In the genomic region with DNA sequence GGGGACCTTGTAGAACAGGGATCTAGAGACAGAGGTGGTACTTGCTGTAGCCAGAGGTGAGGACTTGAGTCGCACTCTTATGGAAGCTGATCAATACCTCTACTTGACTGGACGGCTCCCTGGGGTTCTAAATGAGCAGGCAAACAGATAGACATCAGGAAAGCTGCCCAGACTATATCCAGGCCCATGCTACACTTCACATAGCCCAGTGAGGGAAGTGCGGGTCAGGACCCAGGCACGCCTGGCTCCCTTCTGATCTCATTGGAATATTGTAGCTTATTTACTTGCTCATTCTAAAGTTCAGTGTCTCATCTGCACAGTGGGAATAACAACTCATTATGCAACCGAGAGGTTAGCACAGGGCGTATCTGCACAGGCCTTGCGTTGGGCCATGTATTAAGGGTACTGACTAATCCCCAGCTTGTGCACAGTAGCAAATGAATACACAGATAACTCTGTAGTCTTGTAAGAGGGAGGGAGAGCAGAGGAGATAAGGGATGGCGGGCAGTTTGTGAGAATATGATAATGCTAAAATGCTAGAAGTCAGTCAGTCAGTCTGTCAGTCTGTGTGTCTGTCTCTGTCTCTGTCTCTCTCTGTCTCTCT, we compare ENCODE assay signal across 13 mouse cellular contexts.
A peak's percentile ranks its signal among the peaks of the same experiment; 100 is the strongest.
DNase-seq lines count a peak whose midpoint lies in the region; ATAC-seq and TF ChIP-seq lines count a peak whose summit lies in the region.
"Had no signal": no experiment of that assay in that cellular context is flagged by ENCODE, and none has a peak within 500 bp of the region (broad histone marks: within the 10 kb centered on the region; RNA-seq: fewer than 3 reads in every experiment).

No protein-coding gene starts in this region.

- peaks cover 2% of the 10 kb centered on the region; the same call in 1 of the 2 replicates for H3K36me3 ChIP-seq in erythroblast, embryonic 14.5 days (ENCODE audit: control insufficient read depth)
- no peaks in the 10 kb centered on the region for H3K36me3 ChIP-seq in liver, embryonic 13.5 days
- no peaks in the 10 kb centered on the region for H3K36me3 ChIP-seq in stomach, postnatal 0 days (ENCODE audit: control insufficient read depth, insufficient read depth, low read length)

- peak overlapping the region; percentile 62 for H3K4me2 ChIP-seq in liver, embryonic 13.5 days
- no peak overlapping the region for H3K4me2 ChIP-seq in stomach, postnatal 0 days (replicated peaks; ENCODE audit: low read depth)

- H3K27ac ChIP-seq in liver, embryonic 13.5 days = peak overlapping the region; percentile 97
- no peak overlapping the region for H3K27ac ChIP-seq in stomach, postnatal 0 days (replicated peaks)
- H3K27ac ChIP-seq: gastrocnemius, adult 2 months had no signal

- peaks cover 69% of the 10 kb centered on the region for H3K4me1 ChIP-seq in erythroblast, embryonic 14.5 days (ENCODE audit: control insufficient read depth)
- peaks cover 66% of the 10 kb centered on the region for H3K4me1 ChIP-seq in liver, embryonic 13.5 days (replicated peaks)
- H3K4me1 ChIP-seq in stomach, postnatal 0 days (replicated peaks; ENCODE audit: control insufficient read depth, insufficient read depth) = no peaks in the 10 kb centered on the region

- peaks cover 6% of the 10 kb centered on the region for H3K9me3 ChIP-seq in erythroblast, embryonic 14.5 days (ENCODE audit: control insufficient read depth, low read length)
- no peaks in the 10 kb centered on the region for H3K9me3 ChIP-seq in liver, embryonic 13.5 days (replicated peaks)
- no peaks in the 10 kb centered on the region for H3K9me3 ChIP-seq in stomach, postnatal 0 days (ENCODE audit: control insufficient read depth, low read length)

- TF ChIP-seq EP300 in stomach, postnatal 0 days (optimal IDR thresholded peaks at IDR 0.05) = no peak

- WGBS in liver, embryonic 13.5 days (ENCODE audit: insufficient replicate concordance) = 21% methylated on average over 8 of the region's 8 CpGs
- WGBS in stomach, postnatal 0 days = 74% methylated on average over 8 of the region's 8 CpGs

- peak; percentile 84 for DNase-seq in kidney, adult 9 months
- DNase-seq in kidney, postnatal 14 days = no peak
- DNase-seq in liver, embryonic 13.5 days = peak; percentile 66
- DNase-seq in stomach, postnatal 0 days (ENCODE audit: low spot score) = no peak
- DNase-seq in gastrocnemius, adult 18-20 months (ENCODE audit: low spot score) = no peak
- no peak for DNase-seq in thymus, postnatal 14 days
- DNase-seq: embryo, embryonic 11 days; gastrocnemius, adult 2 months; lung, postnatal 14 days; right cerebral cortex, postnatal 25 days had no signal

- no peaks in the 10 kb centered on the region for H3K27me3 ChIP-seq in erythroblast, embryonic 14.5 days (ENCODE audit: control insufficient read depth)
- no peaks in the 10 kb centered on the region for H3K27me3 ChIP-seq in liver, embryonic 13.5 days
- H3K27me3 ChIP-seq in stomach, postnatal 0 days (ENCODE audit: control insufficient read depth, insufficient read depth, low read length) = no peaks in the 10 kb centered on the region
- H3K27me3 ChIP-seq: Patski had no signal

- H3K4me3 ChIP-seq in erythroblast, embryonic 14.5 days (replicated peaks) = peak overlapping the region; percentile 45
- peak overlapping the region; percentile 20 for H3K4me3 ChIP-seq in liver, embryonic 13.5 days (replicated peaks)
- no peak overlapping the region for H3K4me3 ChIP-seq in stomach, postnatal 0 days (ENCODE audit: low read depth, low read length)
- H3K4me3 ChIP-seq: gastrocnemius, adult 2 months had no signal

- no peak for TF ChIP-seq CTCF in stomach, postnatal 0 days (IDR thresholded peaks at IDR 0.05; ENCODE audit: low read depth)

- ATAC-seq in liver, embryonic 13.5 days (ENCODE audit: low read depth) = peak; percentile 97
- peak; percentile 90 for ATAC-seq in stomach, postnatal 0 days (ENCODE audit: low FRiP score, low TSS enrichment)
- ATAC-seq: hindbrain, embryonic 16.5 days; Patski had no signal

- peak overlapping the region; percentile 63 for H3K9ac ChIP-seq in liver, embryonic 13.5 days
- H3K9ac ChIP-seq in stomach, postnatal 0 days (ENCODE audit: low read length) = no peak overlapping the region

Comparison
In these comparisons a context has a peak if more than half of its experiments do, and no peak if none do; other contexts are left out.
1. DNase-seq: peak in kidney, adult 9 months (single experiment) and liver, embryonic 13.5 days (single experiment); none in kidney, postnatal 14 days (single experiment), stomach, postnatal 0 days (single experiment), gastrocnemius, adult 18-20 months (single experiment) and thymus, postnatal 14 days (single experiment).